Mouse (Mus musculus) mouse embryonic stem cell (cell line): ENCODE data around the gene Fgfr2.

ENCODE experiments used
- in situ Hi-C, 2 experiments: fragments of 300-500 bp; cut with MboI; formaldehyde crosslinking; loops; 1 replicate in 1 of 2; 3 replicates in 1 of 2; pipeline ENCODE4 v1.14.3; 2019 to 2020; ENCODE audit warnings: low sequenced_read_pairs in 2 of 2, low pct_unique_long_range_greater_than_20kb in 1 of 2, mixed read lengths in 1 of 2; ENCODE audit not compliant: unreplicated experiment in 1 of 2

Fgfr2 gene

GRCm38 (mm10) chr7:132887019-132887804, 235.9 kb downstream of the Fgfr2 start:
- in situ Hi-C loops = loop anchor here (10.0 to 25.0 kb wide), 2 partner anchors 232 to 650 kb away; no protein-coding TSS in a partner anchor

- in situ Hi-C loops = loop anchor here (10.0 to 25.0 kb wide), 2 partner anchors 229 to 647 kb away; no protein-coding TSS in a partner anchor
Measured at GRCm38 (mm10) chr7:132884031-132884430, 239.1 kb downstream of the Fgfr2 start.

GRCm38 (mm10) chr7:132882343-132882742, 240.8 kb downstream of the Fgfr2 start:
- in situ Hi-C loops = loop anchor here (10.0 to 25.0 kb wide), 2 partner anchors 228 to 645 kb away; no protein-coding TSS in a partner anchor

GRCm38 (mm10) chr7:132880276-132880675, 242.9 kb downstream of the Fgfr2 start:
- in situ Hi-C loops = loop anchor here (10.0 to 25.0 kb wide), 2 partner anchors 225 to 643 kb away; no protein-coding TSS in a partner anchor

GRCm38 (mm10) chr7:132875391-132876086, 247.6 kb downstream of the Fgfr2 start:
- in situ Hi-C loops = loop anchor here (25.0 kb wide), 1 partner anchor 638 kb away; no protein-coding TSS in a partner anchor

GRCm38 (mm10) chr7:132873043-132873442, 250.1 kb downstream of the Fgfr2 start:
- in situ Hi-C loops = no loop called here

- in situ Hi-C loops = no loop called here
Measured at GRCm38 (mm10) chr7:132866316-132866715, 256.8 kb downstream of the Fgfr2 start.

- in situ Hi-C loops = no loop called here
Measured at GRCm38 (mm10) chr7:132859042-132859958, 263.9 kb downstream of the Fgfr2 start, which contains the start of gene Abraxas2. Gene Abraxas2 (plus strand): TSS chr7:132859225.

GRCm38 (mm10) chr7:132858043-132858608, 265.0 kb downstream of the Fgfr2 start:
- in situ Hi-C loops = no loop called here

- in situ Hi-C loops = no loop called here
Measured at GRCm38 (mm10) chr7:132856083-132856482, 267.1 kb downstream of the Fgfr2 start.

- in situ Hi-C loops = no loop called here
Measured at GRCm38 (mm10) chr7:132853946-132854345, 269.2 kb downstream of the Fgfr2 start.

- in situ Hi-C loops = no loop called here
Measured at GRCm38 (mm10) chr7:132853361-132853760, 269.8 kb downstream of the Fgfr2 start.

GRCm38 (mm10) chr7:132852173-132852844, 270.8 kb downstream of the Fgfr2 start, which contains the start of gene Eef1akmt2:
Gene Eef1akmt2 (minus strand): TSS chr7:132852673.
- in situ Hi-C loops = no loop called here

GRCm38 (mm10) chr7:132843152-132843551, 280.0 kb downstream of the Fgfr2 start:
- in situ Hi-C loops = no loop called here

- in situ Hi-C loops = no loop called here
Measured at GRCm38 (mm10) chr7:132842455-132842854, 280.7 kb downstream of the Fgfr2 start.

- in situ Hi-C loops = no loop called here
Measured at GRCm38 (mm10) chr7:132841287-132841686, 281.9 kb downstream of the Fgfr2 start.

GRCm38 (mm10) chr7:132830955-132831354, 292.2 kb downstream of the Fgfr2 start:
- in situ Hi-C loops = no loop called here
